Mouse (Mus musculus) ovary, adult 18-20 months (tissue): ENCODE measurements around the gene Gpr132.
A peak's percentile ranks its signal among the peaks of the same experiment; 100 is the strongest.

ENCODE experiments used
- DNase-seq: peaks from one replicate; pipeline ENCODE4 v3.0.0; 2022; ENCODE audit warnings: low spot score, mixed read lengths

Gene Gpr132

GRCm38 (mm10) chr12:112868178-112869087, at the start of gene Gpr132:
TSS of gene Gpr132 (minus strand) at chr12:112868228.
- DNase-seq, result no peak

- DNase-seq, result no peak
Measured at GRCm38 (mm10) chr12:112917486-112917885, 49.5 kb upstream of the Gpr132 start.

- DNase-seq, result no peak
Measured at GRCm38 (mm10) chr12:112916698-112917400, 48.8 kb upstream of the Gpr132 start.

- no peak for DNase-seq
Measured at GRCm38 (mm10) chr12:112915587-112915986, 47.6 kb upstream of the Gpr132 start.

- DNase-seq, result no peak
Measured at GRCm38 (mm10) chr12:112914527-112914926, 46.5 kb upstream of the Gpr132 start.

GRCm38 (mm10) chr12:112912951-112913745, 45.1 kb upstream of the Gpr132 start:
- no peak for DNase-seq

- no peak for DNase-seq
Measured at GRCm38 (mm10) chr12:112911701-112912100, 43.7 kb upstream of the Gpr132 start.

- no peak for DNase-seq
Measured at GRCm38 (mm10) chr12:112908991-112909390, 41.0 kb upstream of the Gpr132 start.

- no peak for DNase-seq
Measured at GRCm38 (mm10) chr12:112905001-112905400, 37.0 kb upstream of the Gpr132 start.

GRCm38 (mm10) chr12:112903941-112904340, 35.9 kb upstream of the Gpr132 start:
- peak; percentile 58 for DNase-seq

- DNase-seq, result no peak
Measured at GRCm38 (mm10) chr12:112900641-112901040, 32.6 kb upstream of the Gpr132 start.

GRCm38 (mm10) chr12:112898960-112899359, 30.9 kb upstream of the Gpr132 start:
- no peak for DNase-seq

- DNase-seq, result no peak
Measured at GRCm38 (mm10) chr12:112898351-112898750, 30.3 kb upstream of the Gpr132 start.

- no peak for DNase-seq
Measured at GRCm38 (mm10) chr12:112897522-112898212, 29.6 kb upstream of the Gpr132 start.

GRCm38 (mm10) chr12:112894969-112895368, 26.9 kb upstream of the Gpr132 start:
- DNase-seq, result no peak

GRCm38 (mm10) chr12:112894303-112894884, 26.4 kb upstream of the Gpr132 start:
- DNase-seq, result no peak

- DNase-seq, result no peak
Measured at GRCm38 (mm10) chr12:112885465-112885864, 17.4 kb upstream of the Gpr132 start.

- no peak for DNase-seq
Measured at GRCm38 (mm10) chr12:112881301-112881815, 13.3 kb upstream of the Gpr132 start.

- no peak for DNase-seq
Measured at GRCm38 (mm10) chr12:112880661-112881060, 12.6 kb upstream of the Gpr132 start.

- DNase-seq, result no peak
Measured at GRCm38 (mm10) chr12:112879731-112880130, 11.7 kb upstream of the Gpr132 start.

GRCm38 (mm10) chr12:112877607-112878020, 9.6 kb upstream of the Gpr132 start:
- no peak for DNase-seq
